Mouse (Mus musculus) ovary, adult 18-20 months (tissue): ENCODE measurements around the gene Ahdc1.

Source experiments
- DNase-seq: peaks from one replicate; pipeline ENCODE4 v3.0.0; 2022; ENCODE audit warnings: low spot score, mixed read lengths

The Ahdc1 gene

GRCm38 (mm10) chr4:133017597-133018262 lies 6.7 kb downstream of the Ahdc1 start:
- DNase-seq = no peak

GRCm38 (mm10) chr4:133018263-133018798 lies 7.3 kb downstream of the Ahdc1 start:
- DNase-seq = no peak

- no peak for DNase-seq
These were observed 9.7 kb downstream of the Ahdc1 start for GRCm38 (mm10) chr4:133020721-133021120.

GRCm38 (mm10) chr4:133021181-133021671 lies 10.2 kb downstream of the Ahdc1 start:
- DNase-seq = no peak

- DNase-seq = no peak
These were observed 11.2 kb downstream of the Ahdc1 start for GRCm38 (mm10) chr4:133022217-133022616.

GRCm38 (mm10) chr4:133022954-133023635 lies 12.0 kb downstream of the Ahdc1 start:
- no peak for DNase-seq

GRCm38 (mm10) chr4:133023636-133024035 lies 12.6 kb downstream of the Ahdc1 start:
- no peak for DNase-seq

GRCm38 (mm10) chr4:133024404-133024803 lies 13.3 kb downstream of the Ahdc1 start:
- no peak for DNase-seq

GRCm38 (mm10) chr4:133024969-133025685 lies 14.1 kb downstream of the Ahdc1 start:
- peak; percentile 57 for DNase-seq

GRCm38 (mm10) chr4:133026272-133026671 lies 15.2 kb downstream of the Ahdc1 start:
- DNase-seq = no peak

GRCm38 (mm10) chr4:133026826-133027375 lies 15.8 kb downstream of the Ahdc1 start:
- no peak for DNase-seq

GRCm38 (mm10) chr4:133027721-133028120 lies 16.7 kb downstream of the Ahdc1 start:
- no peak for DNase-seq

- no peak for DNase-seq
These were observed 17.1 kb downstream of the Ahdc1 start for GRCm38 (mm10) chr4:133028193-133028592.

- no peak for DNase-seq
These were observed 17.8 kb downstream of the Ahdc1 start for GRCm38 (mm10) chr4:133028875-133029274.

- DNase-seq = no peak
These were observed 21.5 kb downstream of the Ahdc1 start for GRCm38 (mm10) chr4:133032410-133033095.

GRCm38 (mm10) chr4:133034478-133034877 lies 23.4 kb downstream of the Ahdc1 start:
- no peak for DNase-seq

- no peak for DNase-seq
These were observed 24.4 kb downstream of the Ahdc1 start for GRCm38 (mm10) chr4:133035446-133035845.

GRCm38 (mm10) chr4:133035946-133036345 lies 24.9 kb downstream of the Ahdc1 start:
- DNase-seq = no peak

GRCm38 (mm10) chr4:133037293-133037692 lies 26.2 kb downstream of the Ahdc1 start:
- no peak for DNase-seq

- no peak for DNase-seq
These were observed 26.7 kb downstream of the Ahdc1 start for GRCm38 (mm10) chr4:133037798-133038197.

- DNase-seq = no peak
These were observed 27.6 kb downstream of the Ahdc1 start for GRCm38 (mm10) chr4:133038521-133039115.
